Mouse (Mus musculus): ENCODE results near the gene Lyst. TPM values are rescaled to one million over a fixed set of nuclear protein-coding genes. Genes with fewer than 3 reads are reported as not detected.
"Not testable (repeated sequence)": the region's sequence is repeated elsewhere in the genome, so short reads cannot be mapped to it uniquely, and the experiment has no call there.

Lyst gene
- total RNA-seq, 2 experiments from 2014 or later: 4.4 to 7.5 TPM

GRCm38 (mm10) chr13:13614235-13614634 lies 24.0 kb downstream of the Lyst start:
- intact Hi-C loops (cut with DNase I; ENCODE audit: low total_unique reads): loop anchor here (10.0 kb wide), 1 partner anchor 99 kb away; no protein-coding TSS in a partner anchor
- DNase-seq: no peak

- intact Hi-C loops (cut with DNase I; ENCODE audit: low total_unique reads): no loop called here
- no peak for DNase-seq
Observed at GRCm38 (mm10) chr13:13621456-13621855, 31.3 kb downstream of the Lyst start.

GRCm38 (mm10) chr13:13622565-13622964 lies 32.4 kb downstream of the Lyst start:
- intact Hi-C loops (cut with DNase I; ENCODE audit: low total_unique reads): no loop called here
- DNase-seq: no peak

GRCm38 (mm10) chr13:13633746-13634145 lies 43.5 kb downstream of the Lyst start:
- intact Hi-C loops (cut with DNase I; ENCODE audit: low total_unique reads): no loop called here
- no peak for DNase-seq

GRCm38 (mm10) chr13:13634706-13635105 lies 44.5 kb downstream of the Lyst start:
- no peak for DNase-seq
- intact Hi-C loops (cut with DNase I; ENCODE audit: low total_unique reads): no loop called here

- DNase-seq: no peak
- intact Hi-C loops (cut with DNase I; ENCODE audit: low total_unique reads): no loop called here
Observed at GRCm38 (mm10) chr13:13635224-13635623, 45.0 kb downstream of the Lyst start.

- intact Hi-C loops (cut with DNase I; ENCODE audit: low total_unique reads): no loop called here
- DNase-seq: no peak
Observed at GRCm38 (mm10) chr13:13637577-13637976, 47.4 kb downstream of the Lyst start.

- intact Hi-C loops (cut with DNase I; ENCODE audit: low total_unique reads): no loop called here
- DNase-seq: no peak
Observed at GRCm38 (mm10) chr13:13637981-13638380, 47.8 kb downstream of the Lyst start.

- intact Hi-C loops (cut with DNase I; ENCODE audit: low total_unique reads): no loop called here
- DNase-seq: no peak
Observed at GRCm38 (mm10) chr13:13638725-13639124, 48.5 kb downstream of the Lyst start.

GRCm38 (mm10) chr13:13647296-13647695 lies 57.1 kb downstream of the Lyst start:
- DNase-seq: no peak
- intact Hi-C loops (cut with DNase I; ENCODE audit: low total_unique reads): no loop called here

- DNase-seq: no peak
- intact Hi-C loops (cut with DNase I; ENCODE audit: low total_unique reads): no loop called here
Observed at GRCm38 (mm10) chr13:13655453-13655852, 65.3 kb downstream of the Lyst start.

GRCm38 (mm10) chr13:13666103-13666502 lies 75.9 kb downstream of the Lyst start:
- intact Hi-C loops (cut with DNase I; ENCODE audit: low total_unique reads); DNase-seq: not testable (repeated sequence)

GRCm38 (mm10) chr13:13670669-13671068 lies 80.5 kb downstream of the Lyst start:
- DNase-seq: no peak
- intact Hi-C loops (cut with DNase I; ENCODE audit: low total_unique reads): no loop called here

GRCm38 (mm10) chr13:13671585-13672328 lies 81.6 kb downstream of the Lyst start:
- DNase-seq: no peak
- intact Hi-C loops (cut with DNase I; ENCODE audit: low total_unique reads): no loop called here

- intact Hi-C loops (cut with DNase I; ENCODE audit: low total_unique reads): no loop called here
- no peak for DNase-seq
Observed at GRCm38 (mm10) chr13:13674669-13675343, 84.6 kb downstream of the Lyst start.

- intact Hi-C loops (cut with DNase I; ENCODE audit: low total_unique reads): no loop called here
Observed at GRCm38 (mm10) chr13:13677871-13678270, 87.7 kb downstream of the Lyst start.

GRCm38 (mm10) chr13:13681642-13682041 lies 91.4 kb downstream of the Lyst start:
- no peak for DNase-seq
- intact Hi-C loops (cut with DNase I; ENCODE audit: low total_unique reads): no loop called here

More at GRCm38 (mm10) chr13:13677871-13678270, 87.7 kb downstream of the Lyst start:
- DNase-seq: no peak

GRCm38 (mm10) chr13:13703476-13703875 lies 113.3 kb downstream of the Lyst start:
- no peak for DNase-seq
- intact Hi-C loops (cut with DNase I; ENCODE audit: low total_unique reads): no loop called here

GRCm38 (mm10) chr13:13721435-13721834 lies 131.2 kb downstream of the Lyst start:
- intact Hi-C loops (cut with DNase I; ENCODE audit: low total_unique reads); DNase-seq: not testable (repeated sequence)

GRCm38 (mm10) chr13:13723293-13723692 lies 133.1 kb downstream of the Lyst start:
- intact Hi-C loops (cut with DNase I; ENCODE audit: low total_unique reads): no loop called here
- DNase-seq: no peak

GRCm38 (mm10) chr13:13723786-13724185 lies 133.6 kb downstream of the Lyst start:
- DNase-seq: no peak
- intact Hi-C loops (cut with DNase I; ENCODE audit: low total_unique reads): no loop called here
